Mouse (Mus musculus) bone marrow, adult 2 months (tissue): ENCODE data around the gene Stk24.

Experiments used
- CTCF ChIP-seq: fragments of 200-500 bp; IDR thresholded peaks from 2 replicates; pipeline ENCODE4 v1.5.1; 2011; ENCODE audit warnings: low read length, control low read depth; ENCODE audit not compliant: control insufficient read depth, insufficient read depth
- POLR2A ChIP-seq: fragments of 200-500 bp; IDR thresholded peaks from 2 replicates; pipeline ENCODE4 v1.6.1; 2011; ENCODE audit warnings: low read depth, mild to moderate bottlenecking, control low read depth, low read length, borderline replicate concordance; ENCODE audit not compliant: control insufficient read depth

DNA sequence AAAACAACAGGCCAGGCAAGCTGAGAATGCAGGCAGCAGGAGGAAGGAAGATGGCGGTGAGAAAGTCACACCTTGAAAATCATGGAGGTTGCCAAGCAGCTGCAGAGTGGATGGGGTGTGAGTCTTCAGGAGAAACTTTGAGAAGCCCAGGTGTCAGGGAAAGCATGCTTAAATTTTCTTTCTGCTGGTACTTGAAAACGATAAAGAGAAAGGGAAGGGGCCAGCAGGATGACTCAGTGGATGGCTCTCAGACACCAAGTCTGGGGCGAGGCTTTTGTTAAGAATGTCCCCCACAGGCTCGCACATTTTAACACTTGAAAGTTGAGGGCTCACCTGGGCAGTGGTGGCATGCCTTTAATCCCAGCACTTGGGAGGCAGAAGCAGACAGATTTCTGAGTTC lies 48.3 kb upstream of the Stk24 start:
- no peak for TF ChIP-seq POLR2A
- no peak for TF ChIP-seq CTCF
